Mouse (Mus musculus): ENCODE measurements around the gene Krt14. TPM values are rescaled to one million over a fixed set of nuclear protein-coding genes. Genes with fewer than 3 reads are reported as not detected.

Gene Krt14
- polyA plus RNA-seq, 1 experiment from 2014 or later, result 0.36 TPM

DNA sequence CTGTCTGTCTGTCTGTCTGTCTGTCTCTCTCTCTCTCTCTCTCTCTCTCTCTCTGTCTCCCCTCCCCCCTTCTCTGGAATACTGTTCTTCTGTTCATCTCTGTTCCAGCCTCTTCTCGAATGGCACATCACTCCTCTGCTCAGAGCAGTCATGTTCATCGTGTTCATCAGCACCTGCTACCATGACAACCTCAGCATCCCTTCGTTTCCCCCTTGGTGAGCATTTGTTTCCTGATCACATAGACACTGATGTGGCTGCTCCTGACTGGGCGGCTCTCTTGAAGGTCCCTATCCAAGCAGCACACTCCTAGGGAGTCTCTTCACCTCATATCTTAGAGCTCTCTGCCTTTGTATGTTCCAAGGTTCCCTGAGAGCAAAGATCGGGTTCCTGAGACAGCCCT, 29.0 kb downstream of the Krt14 start:
- Histone ChIP-seq H3K4me1 (ENCODE audit: control insufficient read depth, insufficient read depth, low read length) (no peaks in the 10 kb centered on the region), H3K27me3 (ENCODE audit: control insufficient read depth, insufficient read depth, low read length) (no peaks in the 10 kb centered on the region), H3K4me2 (ENCODE audit: low read depth, low read length) (no peak overlapping the region), H3K9ac (replicated peaks; ENCODE audit: low read depth, low read length) (no peak overlapping the region), H3K4me3 (ENCODE audit: low read depth, low read length) (no peak overlapping the region), H3K27ac (ENCODE audit: low read depth, low read length) (no peak overlapping the region), H3K9me3 (ENCODE audit: control insufficient read depth, low read length) (no peaks in the 10 kb centered on the region), H3K36me3 (ENCODE audit: control insufficient read depth, insufficient read depth, low read length) (no peaks in the 10 kb centered on the region)
- no peak for ATAC-seq (ENCODE audit: low read depth)
- WGBS, result 76% methylated on average over 5 of the region's 5 CpGs

- H3K9me3 ChIP-seq (ENCODE audit: control insufficient read depth, low read length), result no peaks in the 10 kb centered on the region
- no peak overlapping the region for H3K4me3 ChIP-seq (ENCODE audit: low read depth, low read length)
- no peaks in the 10 kb centered on the region for H3K27me3 ChIP-seq (ENCODE audit: control insufficient read depth, insufficient read depth, low read length)
- WGBS, result 71% methylated on average over 9 of the region's 9 CpGs
- no peak overlapping the region for H3K27ac ChIP-seq (ENCODE audit: low read depth, low read length)
- H3K4me2 ChIP-seq (ENCODE audit: low read depth, low read length), result no peak overlapping the region
- no peaks in the 10 kb centered on the region for H3K36me3 ChIP-seq (ENCODE audit: control insufficient read depth, insufficient read depth, low read length)
- H3K4me1 ChIP-seq (ENCODE audit: control insufficient read depth, insufficient read depth, low read length), result no peaks in the 10 kb centered on the region
- ATAC-seq (ENCODE audit: low read depth), result no peak
- H3K9ac ChIP-seq (replicated peaks; ENCODE audit: low read depth, low read length), result no peak overlapping the region
Measured at GRCm38 (mm10) chr11:100176791-100177190, 30.6 kb downstream of the Krt14 start.

GRCm38 (mm10) chr11:100168765-100169762, 38.3 kb downstream of the Krt14 start:
- no peak overlapping the region for H3K4me2 ChIP-seq (ENCODE audit: low read depth, low read length)
- no peaks in the 10 kb centered on the region; the same call in 1 of the 2 replicates for H3K27me3 ChIP-seq (ENCODE audit: control insufficient read depth, insufficient read depth, low read length)
- 31% methylated on average over 14 of the region's 14 CpGs for WGBS
- H3K27ac ChIP-seq (ENCODE audit: low read depth, low read length), result no peak overlapping the region
- no peak overlapping the region for H3K9ac ChIP-seq (replicated peaks; ENCODE audit: low read depth, low read length)
- H3K4me1 ChIP-seq (ENCODE audit: control insufficient read depth, insufficient read depth, low read length), result no peaks in the 10 kb centered on the region
- H3K9me3 ChIP-seq (ENCODE audit: control insufficient read depth, low read length), result no peaks in the 10 kb centered on the region
- H3K4me3 ChIP-seq (ENCODE audit: low read depth, low read length), result no peak overlapping the region
- ATAC-seq (ENCODE audit: low read depth), result peak; percentile 31; the same call in 1 of the 2 replicates
- H3K36me3 ChIP-seq (ENCODE audit: control insufficient read depth, insufficient read depth, low read length), result no peaks in the 10 kb centered on the region

GRCm38 (mm10) chr11:100168071-100168470, 39.3 kb downstream of the Krt14 start:
- H3K9me3 ChIP-seq (ENCODE audit: control insufficient read depth, low read length), result no peaks in the 10 kb centered on the region
- H3K9ac ChIP-seq (replicated peaks; ENCODE audit: low read depth, low read length), result no peak overlapping the region
- ATAC-seq (ENCODE audit: low read depth), result no peak
- H3K36me3 ChIP-seq (ENCODE audit: control insufficient read depth, insufficient read depth, low read length), result no peaks in the 10 kb centered on the region
- no peak overlapping the region for H3K4me2 ChIP-seq (ENCODE audit: low read depth, low read length)
- H3K27ac ChIP-seq (ENCODE audit: low read depth, low read length), result no peak overlapping the region
- H3K4me3 ChIP-seq (ENCODE audit: low read depth, low read length), result no peak overlapping the region
- H3K27me3 ChIP-seq (ENCODE audit: control insufficient read depth, insufficient read depth, low read length), result no peaks in the 10 kb centered on the region; the same call in 1 of the 2 replicates
- 82% methylated on average over 8 of the region's 8 CpGs for WGBS
- no peaks in the 10 kb centered on the region for H3K4me1 ChIP-seq (ENCODE audit: control insufficient read depth, insufficient read depth, low read length)

DNA sequence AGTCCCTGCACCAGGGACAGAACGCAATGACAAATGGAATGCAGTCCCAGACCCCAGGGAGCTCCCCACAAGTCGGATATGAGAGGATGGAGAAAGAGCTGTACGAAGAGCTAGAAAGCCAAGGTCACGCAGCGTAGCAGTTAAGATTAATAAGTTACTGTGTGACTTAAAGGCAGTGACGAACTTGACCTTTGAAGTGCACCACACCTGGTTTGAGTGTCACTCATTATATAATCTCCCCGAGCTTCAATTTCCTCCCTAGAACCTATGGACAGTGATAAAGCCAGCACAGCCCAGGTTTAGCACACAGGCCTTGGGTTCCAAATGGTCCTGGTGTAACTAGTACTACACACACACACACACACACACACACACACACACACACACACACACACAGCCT, 43.0 kb downstream of the Krt14 start:
- H3K9me3 ChIP-seq (ENCODE audit: control insufficient read depth, low read length), result no peaks in the 10 kb centered on the region
- no peaks in the 10 kb centered on the region for H3K4me1 ChIP-seq (ENCODE audit: control insufficient read depth, insufficient read depth, low read length)
- no peak overlapping the region for H3K9ac ChIP-seq (replicated peaks; ENCODE audit: low read depth, low read length)

GRCm38 (mm10) chr11:100157908-100158477, 49.4 kb downstream of the Krt14 start:
- Histone ChIP-seq H3K4me1 (ENCODE audit: control insufficient read depth, insufficient read depth, low read length) (no peaks in the 10 kb centered on the region), H3K4me2 (ENCODE audit: low read depth, low read length) (no peak overlapping the region), H3K9me3 (ENCODE audit: control insufficient read depth, low read length) (no peaks in the 10 kb centered on the region), H3K4me3 (ENCODE audit: low read depth, low read length) (no peak overlapping the region), H3K27me3 (ENCODE audit: control insufficient read depth, insufficient read depth, low read length) (no peaks in the 10 kb centered on the region), H3K27ac (ENCODE audit: low read depth, low read length) (no peak overlapping the region), H3K9ac (replicated peaks; ENCODE audit: low read depth, low read length) (no peak overlapping the region), H3K36me3 (ENCODE audit: control insufficient read depth, insufficient read depth, low read length) (no peaks in the 10 kb centered on the region)
- ATAC-seq (ENCODE audit: low read depth), result no peak
- WGBS, result 62% methylated on average over 6 of the region's 6 CpGs

More for the DNA sequence above, 43.0 kb downstream of the Krt14 start:
- Histone ChIP-seq H3K4me3 (ENCODE audit: low read depth, low read length) (no peak overlapping the region), H3K27ac (ENCODE audit: low read depth, low read length) (no peak overlapping the region), H3K36me3 (ENCODE audit: control insufficient read depth, insufficient read depth, low read length) (no peaks in the 10 kb centered on the region), H3K27me3 (ENCODE audit: control insufficient read depth, insufficient read depth, low read length) (no peaks in the 10 kb centered on the region), H3K4me2 (ENCODE audit: low read depth, low read length) (no peak overlapping the region)
- WGBS, result 69% methylated on average over 7 of the region's 7 CpGs
- ATAC-seq (ENCODE audit: low read depth), result no peak

- WGBS, result 84% methylated on average over 3 of the region's 3 CpGs
Measured at GRCm38 (mm10) chr11:100157331-100157730, 50.0 kb downstream of the Krt14 start.

DNA sequence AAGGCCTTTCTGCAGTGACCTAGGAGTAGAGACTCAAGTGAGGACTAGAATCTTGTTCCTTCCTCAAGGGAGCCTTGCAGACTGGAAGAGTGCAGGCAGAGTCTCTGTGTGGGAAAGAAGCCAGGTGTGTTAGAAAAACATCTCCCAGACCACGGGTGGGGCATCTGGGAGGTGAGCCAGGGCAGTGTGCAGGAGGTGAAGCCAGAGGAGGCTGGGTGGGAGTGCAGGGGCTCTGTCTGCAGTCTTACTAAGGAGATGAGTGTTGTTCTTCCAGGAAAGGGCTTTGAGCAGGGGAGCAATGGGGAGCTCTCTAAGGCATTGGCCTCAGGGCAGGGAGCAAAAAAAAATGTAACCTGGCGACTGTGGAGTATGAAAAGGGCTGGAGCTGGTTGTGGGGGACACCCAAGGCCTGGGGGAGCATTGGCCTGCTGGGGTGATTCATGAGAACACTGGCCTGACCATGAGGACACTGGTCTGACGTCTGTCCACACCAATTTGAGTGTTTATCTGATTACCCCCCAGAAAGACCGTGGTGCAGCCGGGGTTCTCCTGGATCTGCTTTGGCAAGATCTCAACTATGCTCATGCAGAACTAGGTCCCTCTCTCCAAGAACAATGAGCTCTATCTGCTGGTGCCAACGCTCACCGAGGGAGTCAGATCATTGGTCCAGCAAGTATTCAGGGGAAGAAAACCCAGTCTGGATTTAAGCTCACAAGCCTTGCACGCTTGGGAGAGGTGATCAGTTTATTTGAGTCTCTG, 51.7 kb downstream of the Krt14 start:
- Histone ChIP-seq H3K27me3 (ENCODE audit: control insufficient read depth, insufficient read depth, low read length) (no peaks in the 10 kb centered on the region), H3K27ac (ENCODE audit: low read depth, low read length) (no peak overlapping the region), H3K4me2 (ENCODE audit: low read depth, low read length) (no peak overlapping the region), H3K4me1 (ENCODE audit: control insufficient read depth, insufficient read depth, low read length) (no peaks in the 10 kb centered on the region), H3K9me3 (ENCODE audit: control insufficient read depth, low read length) (no peaks in the 10 kb centered on the region), H3K4me3 (ENCODE audit: low read depth, low read length) (no peak overlapping the region), H3K9ac (replicated peaks; ENCODE audit: low read depth, low read length) (no peak overlapping the region), H3K36me3 (ENCODE audit: control insufficient read depth, insufficient read depth, low read length) (no peaks in the 10 kb centered on the region)
- WGBS, result 68% methylated on average over 8 of the region's 8 CpGs
- no peak for ATAC-seq (ENCODE audit: low read depth)

More at GRCm38 (mm10) chr11:100157331-100157730, 50.0 kb downstream of the Krt14 start:
- Histone ChIP-seq H3K4me3 (ENCODE audit: low read depth, low read length) (no peak overlapping the region), H3K4me1 (ENCODE audit: control insufficient read depth, insufficient read depth, low read length) (no peaks in the 10 kb centered on the region), H3K9ac (replicated peaks; ENCODE audit: low read depth, low read length) (no peak overlapping the region), H3K9me3 (ENCODE audit: control insufficient read depth, low read length) (no peaks in the 10 kb centered on the region), H3K4me2 (ENCODE audit: low read depth, low read length) (no peak overlapping the region), H3K27ac (ENCODE audit: low read depth, low read length) (no peak overlapping the region), H3K36me3 (ENCODE audit: control insufficient read depth, insufficient read depth, low read length) (no peaks in the 10 kb centered on the region), H3K27me3 (ENCODE audit: control insufficient read depth, insufficient read depth, low read length) (no peaks in the 10 kb centered on the region)
- ATAC-seq (ENCODE audit: low read depth), result no peak

Data from neural tube, embryonic 14.5 days (tissue).